Mouse (Mus musculus) C2C12 (cell line): ENCODE data around the gene Tppp.

ENCODE experiments used
- CEBPB ChIP-seq: IDR thresholded peaks from one replicate; pipeline ENCODE4 v1.6.1; 2011; ENCODE audit warnings: low read depth, mild to moderate bottlenecking, control low read depth, moderate library complexity
- CTCF ChIP-seq: IDR thresholded peaks from one replicate; pipeline ENCODE4 v1.5.1; 2011; ENCODE audit not compliant: control insufficient read depth, insufficient read depth, insufficient read length

- TF ChIP-seq CTCF (no peak), CEBPB (no peak)
Observed at GRCm38 (mm10) chr13:74071714-74072113, 62.5 kb downstream of the Tppp start.
